Mouse (Mus musculus): ENCODE measurements around the gene Ms4a10. TPM values are rescaled to one million over a fixed set of nuclear protein-coding genes. Genes with fewer than 3 reads are reported as not detected.

Gene Ms4a10
- polyA plus RNA-seq, 1 experiment from 2014 or later, result 0.22 TPM

DNA sequence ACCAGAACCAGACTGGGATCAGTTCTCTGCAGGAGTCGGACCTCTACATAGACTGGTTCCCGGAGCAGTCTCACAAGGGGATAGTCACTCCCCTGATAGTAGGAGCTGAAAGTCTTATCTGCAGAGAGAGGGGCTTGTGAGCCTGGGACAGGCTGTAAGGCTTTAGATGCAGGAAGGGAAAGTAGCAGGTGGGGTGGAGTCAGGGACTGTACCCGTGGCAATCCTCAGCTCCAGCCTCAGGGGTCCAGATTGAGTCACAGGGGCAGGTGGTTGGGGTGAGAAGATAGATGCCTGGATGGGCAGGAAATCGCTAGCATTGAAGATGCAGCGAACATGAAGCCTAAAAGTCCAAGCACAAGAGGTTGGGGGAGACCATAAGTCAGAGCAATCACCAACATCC lies 58.0 kb downstream of the Ms4a10 start:
- Histone ChIP-seq H3K9ac (ENCODE audit: low read depth, low read length) (no peak overlapping the region), H3K4me1 (replicated peaks; ENCODE audit: insufficient read depth, low read length) (no peaks in the 10 kb centered on the region), H3K36me3 (ENCODE audit: insufficient read depth, low read length) (no peaks in the 10 kb centered on the region), H3K27me3 (ENCODE audit: insufficient read depth, low read length) (no peaks in the 10 kb centered on the region; the same call in 1 of the 2 replicates), H3K4me2 (ENCODE audit: low read length) (no peak overlapping the region), H3K4me3 (replicated peaks; ENCODE audit: low read depth, low read length) (no peak overlapping the region), H3K9me3 (replicated peaks; ENCODE audit: low read length) (no peaks in the 10 kb centered on the region), H3K27ac (no peak overlapping the region)
- no peak for ATAC-seq (replicated peaks; ENCODE audit: low FRiP score, low read depth)
- no peak for DNase-seq (ENCODE audit: low spot score)
- 53% methylated on average over 5 of the region's 5 CpGs for WGBS
- TF ChIP-seq CTCF (IDR thresholded peaks at IDR 0.05; ENCODE audit: low read depth), result no peak

GRCm38 (mm10) chr19:10914870-10915269 lies 59.6 kb downstream of the Ms4a10 start:
- Histone ChIP-seq H3K4me3 (replicated peaks; ENCODE audit: low read depth, low read length) (no peak overlapping the region), H3K4me2 (ENCODE audit: low read length) (no peak overlapping the region), H3K36me3 (ENCODE audit: insufficient read depth, low read length) (no peaks in the 10 kb centered on the region), H3K9me3 (replicated peaks; ENCODE audit: low read length) (no peaks in the 10 kb centered on the region), H3K9ac (ENCODE audit: low read depth, low read length) (no peak overlapping the region), H3K4me1 (replicated peaks; ENCODE audit: insufficient read depth, low read length) (no peaks in the 10 kb centered on the region), H3K27me3 (ENCODE audit: insufficient read depth, low read length) (no peaks in the 10 kb centered on the region; the same call in 1 of the 2 replicates), H3K27ac (no peak overlapping the region)
- 68% methylated on average over 2 of the region's 2 CpGs for WGBS
- no peak for TF ChIP-seq CTCF (IDR thresholded peaks at IDR 0.05; ENCODE audit: low read depth)
- DNase-seq (ENCODE audit: low spot score) (no peak), ATAC-seq (replicated peaks; ENCODE audit: low FRiP score, low read depth) (no peak)

DNA sequence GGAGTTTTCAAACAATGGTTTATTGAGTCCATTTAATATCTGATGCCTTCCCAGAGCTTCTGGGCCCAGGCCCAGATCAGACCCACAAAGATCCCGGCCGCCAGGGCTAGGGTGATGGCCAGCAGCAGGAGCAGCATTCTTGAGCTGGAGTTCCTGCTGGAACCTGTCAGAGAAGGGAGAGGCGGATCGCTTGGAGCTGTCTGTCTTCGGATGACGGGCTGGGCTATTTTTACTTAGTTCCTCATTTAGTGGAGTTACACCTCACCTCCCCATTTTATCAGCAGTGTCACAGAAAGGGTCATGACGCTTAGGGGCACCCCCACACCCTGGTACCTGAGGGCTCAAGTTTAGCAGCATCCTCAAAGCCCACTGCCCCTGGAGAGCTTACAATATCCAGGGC lies 60.2 kb downstream of the Ms4a10 start:
- no peak overlapping the region for H3K27ac ChIP-seq
- no peak for TF ChIP-seq CTCF (IDR thresholded peaks at IDR 0.05; ENCODE audit: low read depth)

More for the DNA sequence above, 60.2 kb downstream of the Ms4a10 start:
- no peak for DNase-seq (ENCODE audit: low spot score)
- no peaks in the 10 kb centered on the region for H3K4me1 ChIP-seq (replicated peaks; ENCODE audit: insufficient read depth, low read length)
- no peaks in the 10 kb centered on the region for H3K36me3 ChIP-seq (ENCODE audit: insufficient read depth, low read length)
- H3K9me3 ChIP-seq (replicated peaks; ENCODE audit: low read length), result no peaks in the 10 kb centered on the region
- no peak for ATAC-seq (replicated peaks; ENCODE audit: low FRiP score, low read depth)
- 38% methylated on average over 7 of the region's 7 CpGs for WGBS
- no peak overlapping the region for H3K4me3 ChIP-seq (replicated peaks; ENCODE audit: low read depth, low read length)
- H3K27me3 ChIP-seq (ENCODE audit: insufficient read depth, low read length), result no peaks in the 10 kb centered on the region; the same call in 1 of the 2 replicates
- H3K9ac ChIP-seq (ENCODE audit: low read depth, low read length), result no peak overlapping the region
- H3K4me2 ChIP-seq (ENCODE audit: low read length), result no peak overlapping the region

Other genes with a start within 250 kb of the Ms4a10 start
- gene Cd5, start 235.7 kb downstream of the Ms4a10 start, polyA plus RNA-seq (2015; fragmentation: Nextera tagmentation; extraction: Ambion mirVana), result 0.11 and 0.23 TPM in 2 replicates
- 0.05 TPM in 1 of 2 replicates, not detected in the other for gene Cd6, start 144.6 kb downstream of the Ms4a10 start, polyA plus RNA-seq (2015; fragmentation: Nextera tagmentation; extraction: Ambion mirVana)
- gene Slc15a3, start 134.9 kb downstream of the Ms4a10 start, polyA plus RNA-seq (2015; fragmentation: Nextera tagmentation; extraction: Ambion mirVana), result 0.83 and 0.93 TPM in 2 replicates
- gene Tmem132a, start 104.7 kb downstream of the Ms4a10 start, polyA plus RNA-seq (2015; fragmentation: Nextera tagmentation; extraction: Ambion mirVana), result 43.5 and 45.0 TPM in 2 replicates
- gene Tmem109, start 92.7 kb downstream of the Ms4a10 start, polyA plus RNA-seq (2015; fragmentation: Nextera tagmentation; extraction: Ambion mirVana), result 87.0 and 89.6 TPM in 2 replicates
- 30.6 and 35.2 TPM in 2 replicates for gene Prpf19, start 79.4 kb downstream of the Ms4a10 start, polyA plus RNA-seq (2015; fragmentation: Nextera tagmentation; extraction: Ambion mirVana)
- gene Zp1, start 54.0 kb downstream of the Ms4a10 start, polyA plus RNA-seq (2015; fragmentation: Nextera tagmentation; extraction: Ambion mirVana), result not detected in 2 replicates
- gene Ptgdr2, start 37.5 kb downstream of the Ms4a10 start, polyA plus RNA-seq (2015; fragmentation: Nextera tagmentation; extraction: Ambion mirVana), result not detected in 2 replicates
- gene Ccdc86, start 25.4 kb downstream of the Ms4a10 start, polyA plus RNA-seq (2015; fragmentation: Nextera tagmentation; extraction: Ambion mirVana), result 22.9 and 23.2 TPM in 2 replicates
- not detected in 2 replicates for gene Ms4a15, start 18.6 kb upstream of the Ms4a10 start, polyA plus RNA-seq (2015; fragmentation: Nextera tagmentation; extraction: Ambion mirVana)
- not detected in 2 replicates for gene Ms4a18, start 43.4 kb upstream of the Ms4a10 start, polyA plus RNA-seq (2015; fragmentation: Nextera tagmentation; extraction: Ambion mirVana)
- not detected in 2 replicates for gene Ms4a8a, start 106.4 kb upstream of the Ms4a10 start, polyA plus RNA-seq (2015; fragmentation: Nextera tagmentation; extraction: Ambion mirVana)
- not detected in 2 replicates for gene 1700017D01Rik, start 156.2 kb upstream of the Ms4a10 start, polyA plus RNA-seq (2015; fragmentation: Nextera tagmentation; extraction: Ambion mirVana)
- not detected in 2 replicates for gene 1700025F22Rik, start 190.7 kb upstream of the Ms4a10 start, polyA plus RNA-seq (2015; fragmentation: Nextera tagmentation; extraction: Ambion mirVana)
- gene Ms4a13, start 222.1 kb upstream of the Ms4a10 start, polyA plus RNA-seq (2015; fragmentation: Nextera tagmentation; extraction: Ambion mirVana), result not detected in 2 replicates

Measured in kidney, postnatal 0 days (tissue).